Mouse (Mus musculus) kidney, embryonic 16.5 days (tissue): ENCODE measurements at regions not wholly inside any gene's neighbourhood (a gene's known extent, or its start where the extent isn't known, plus 50 kb on each side); places are given as distances from the start of the nearest gene placed in this dataset.
A peak's percentile ranks its signal among the peaks of the same experiment; 100 is the strongest.

Experiments
- ATAC-seq: fragments of 200-750 bp; cut with Nextera tagmentation; 2 replicates; pipeline ENCODE4 v1.8.0; 2017; ENCODE audit warnings: moderate TSS enrichment; ENCODE audit not compliant: low FRiP score, low TSS enrichment
- H3K27ac ChIP-seq: fragments of 300-500 bp; sonication (generic); 2 replicates; pipeline ENCODE4 v1.5.1; 2014; ENCODE audit warnings: low read length
- H3K27me3 ChIP-seq: fragments of 300-500 bp; sonication (generic); 2 replicates; pipeline ENCODE4 v1.6.1; 2014; ENCODE audit warnings: low read length, control low read depth, mixed read lengths; ENCODE audit not compliant: insufficient read depth
- H3K36me3 ChIP-seq: fragments of 300-500 bp; sonication (generic); 2 replicates; pipeline ENCODE4 v1.6.1; 2014; ENCODE audit warnings: low read length, control low read depth, mixed read lengths; ENCODE audit not compliant: insufficient read depth
- H3K4me1 ChIP-seq: fragments of 300-500 bp; sonication (generic); 2 replicates; pipeline ENCODE4 v1.6.1; 2014; ENCODE audit warnings: low read length, control low read depth, mixed read lengths; ENCODE audit not compliant: insufficient read depth
- H3K4me2 ChIP-seq: fragments of 300-500 bp; sonication (generic); replicated peaks from 2 replicates; pipeline ENCODE4 v1.6.1; 2014; ENCODE audit warnings: low read depth, low read length
- H3K4me3 ChIP-seq: fragments of 300-500 bp; sonication (generic); 2 replicates; pipeline ENCODE4 v1.5.1; 2014; ENCODE audit warnings: mild to moderate bottlenecking, low read length
- H3K9ac ChIP-seq: fragments of 300-500 bp; sonication (generic); replicated peaks from 2 replicates; pipeline ENCODE4 v1.6.1; 2014; ENCODE audit warnings: low read length
- H3K9me3 ChIP-seq: fragments of 300-500 bp; sonication (generic); 2 replicates; pipeline ENCODE4 v1.6.1; 2016; ENCODE audit warnings: low read length, control low read depth
- WGBS: fragments of 180-500 bp; shearing (Covaris S2); extraction: QIAGEN DNeasy Blood & Tissue Kit; methylation state at CpG from one replicate; pipeline ENCODE4 v1.1.7; 2014; 5-methylcytosine and 5-hydroxymethylcytosine counted together

- Histone ChIP-seq H3K9me3 (no peaks in the 10 kb centered on the region), H3K4me3 (no peak overlapping the region), H3K27ac (no peak overlapping the region), H3K9ac (no peak overlapping the region), H3K36me3 (no peaks in the 10 kb centered on the region), H3K4me2 (no peak overlapping the region), H3K4me1 (peaks cover 6% of the 10 kb centered on the region), H3K27me3 (no peaks in the 10 kb centered on the region)
- WGBS: 83% methylated on average over 5 of the region's 5 CpGs
- no peak for ATAC-seq
Measured at GRCm38 (mm10) chr10:24485461-24485860, 109.8 kb upstream of the Ccn2 start.

- 82% methylated on average over 1 of the region's 1 CpGs for WGBS
- ATAC-seq: no peak
- H3K9ac ChIP-seq: no peak overlapping the region
Measured at GRCm38 (mm10) chr10:24486224-24486623, 109.0 kb upstream of the Ccn2 start.

GRCm38 (mm10) chr10:24487915-24488314 lies 107.3 kb upstream of the Ccn2 start:
- no peak for ATAC-seq
- no peaks in the 10 kb centered on the region for H3K36me3 ChIP-seq
- WGBS: 72% methylated on average over 3 of the region's 3 CpGs
- no peak overlapping the region for H3K9ac ChIP-seq
- no peaks in the 10 kb centered on the region for H3K9me3 ChIP-seq
- H3K4me3 ChIP-seq: no peak overlapping the region
- H3K4me2 ChIP-seq: no peak overlapping the region
- H3K27me3 ChIP-seq: no peaks in the 10 kb centered on the region
- H3K27ac ChIP-seq: no peak overlapping the region
- peaks cover 6% of the 10 kb centered on the region for H3K4me1 ChIP-seq

More at GRCm38 (mm10) chr10:24486224-24486623, 109.0 kb upstream of the Ccn2 start:
- Histone ChIP-seq H3K4me2 (no peak overlapping the region), H3K27me3 (no peaks in the 10 kb centered on the region), H3K9me3 (no peaks in the 10 kb centered on the region), H3K27ac (no peak overlapping the region), H3K4me3 (no peak overlapping the region), H3K36me3 (no peaks in the 10 kb centered on the region), H3K4me1 (peaks cover 6% of the 10 kb centered on the region)

- ATAC-seq: no peak
- Histone ChIP-seq H3K9ac (no peak overlapping the region), H3K9me3 (no peaks in the 10 kb centered on the region), H3K4me2 (no peak overlapping the region), H3K27me3 (no peaks in the 10 kb centered on the region), H3K4me3 (no peak overlapping the region), H3K4me1 (no peaks in the 10 kb centered on the region; the same call in 1 of the 2 replicates), H3K36me3 (no peaks in the 10 kb centered on the region), H3K27ac (no peak overlapping the region)
- WGBS: 65% methylated on average over 2 of the region's 2 CpGs
Measured at GRCm38 (mm10) chr10:24490432-24490831, 104.8 kb upstream of the Ccn2 start.

- Histone ChIP-seq H3K27ac (no peak overlapping the region), H3K36me3 (no peaks in the 10 kb centered on the region), H3K9ac (no peak overlapping the region), H3K9me3 (no peaks in the 10 kb centered on the region), H3K4me3 (no peak overlapping the region), H3K4me2 (no peak overlapping the region), H3K4me1 (no peaks in the 10 kb centered on the region; the same call in 1 of the 2 replicates), H3K27me3 (no peaks in the 10 kb centered on the region)
- 93% methylated on average over 3 of the region's 3 CpGs for WGBS
- no peak for ATAC-seq
Measured at GRCm38 (mm10) chr10:24491848-24492247, 103.4 kb upstream of the Ccn2 start.

GRCm38 (mm10) chr10:24493392-24493791 lies 101.8 kb upstream of the Ccn2 start:
- WGBS: 46% methylated on average over 4 of the region's 4 CpGs

GRCm38 (mm10) chr10:24493936-24494335 lies 101.3 kb upstream of the Ccn2 start:
- Histone ChIP-seq H3K4me1 (no peaks in the 10 kb centered on the region; the same call in 1 of the 2 replicates), H3K9ac (no peak overlapping the region), H3K4me2 (no peak overlapping the region), H3K27me3 (no peaks in the 10 kb centered on the region), H3K36me3 (no peaks in the 10 kb centered on the region), H3K9me3 (no peaks in the 10 kb centered on the region), H3K4me3 (no peak overlapping the region), H3K27ac (peak overlapping the region; percentile 2; the same call in 1 of the 2 replicates)
- ATAC-seq: peak; percentile 90
- 53% methylated on average over 6 of the region's 6 CpGs for WGBS

More at GRCm38 (mm10) chr10:24493392-24493791, 101.8 kb upstream of the Ccn2 start:
- H3K9ac ChIP-seq: no peak overlapping the region
- H3K4me2 ChIP-seq: no peak overlapping the region
- no peaks in the 10 kb centered on the region for H3K36me3 ChIP-seq
- no peaks in the 10 kb centered on the region; the same call in 1 of the 2 replicates for H3K4me1 ChIP-seq
- no peaks in the 10 kb centered on the region for H3K9me3 ChIP-seq
- H3K4me3 ChIP-seq: no peak overlapping the region
- no peaks in the 10 kb centered on the region for H3K27me3 ChIP-seq
- peak overlapping the region; percentile 55; the same call in 1 of the 2 replicates for H3K27ac ChIP-seq
- peak; percentile 51; the same call in 1 of the 2 replicates for ATAC-seq

- H3K4me3 ChIP-seq: no peak overlapping the region
- 79% methylated on average over 11 of the region's 11 CpGs for WGBS
Measured at GRCm38 (mm10) chr10:24519795-24520512, 75.3 kb upstream of the Ccn2 start.

GRCm38 (mm10) chr10:24520515-24520914 lies 74.7 kb upstream of the Ccn2 start:
- no peak overlapping the region for H3K27ac ChIP-seq
- 78% methylated on average over 3 of the region's 3 CpGs for WGBS

More at GRCm38 (mm10) chr10:24519795-24520512, 75.3 kb upstream of the Ccn2 start:
- no peak overlapping the region for H3K9ac ChIP-seq
- H3K4me1 ChIP-seq: no peaks in the 10 kb centered on the region
- no peak overlapping the region for H3K27ac ChIP-seq
- no peaks in the 10 kb centered on the region for H3K27me3 ChIP-seq
- no peak for ATAC-seq
- no peak overlapping the region for H3K4me2 ChIP-seq
- H3K36me3 ChIP-seq: no peaks in the 10 kb centered on the region
- no peaks in the 10 kb centered on the region for H3K9me3 ChIP-seq

GRCm38 (mm10) chr10:24532776-24533175 lies 62.5 kb upstream of the Ccn2 start:
- Histone ChIP-seq H3K4me1 (no peaks in the 10 kb centered on the region), H3K4me2 (no peak overlapping the region), H3K36me3 (no peaks in the 10 kb centered on the region), H3K27me3 (no peaks in the 10 kb centered on the region), H3K4me3 (no peak overlapping the region), H3K27ac (no peak overlapping the region), H3K9ac (no peak overlapping the region), H3K9me3 (no peaks in the 10 kb centered on the region)
- ATAC-seq: no peak
- WGBS: 84% methylated on average over 2 of the region's 2 CpGs

More at GRCm38 (mm10) chr10:24520515-24520914, 74.7 kb upstream of the Ccn2 start:
- Histone ChIP-seq H3K4me3 (no peak overlapping the region), H3K9ac (no peak overlapping the region), H3K4me1 (no peaks in the 10 kb centered on the region), H3K9me3 (no peaks in the 10 kb centered on the region), H3K27me3 (no peaks in the 10 kb centered on the region), H3K36me3 (no peaks in the 10 kb centered on the region), H3K4me2 (no peak overlapping the region)
- no peak for ATAC-seq
